Mouse (Mus musculus): ENCODE measurements around the gene Lonrf2. TPM values are rescaled to one million over a fixed set of nuclear protein-coding genes. Genes with fewer than 3 reads are reported as not detected.
A peak's percentile ranks its signal among the peaks of the same experiment; 100 is the strongest.

Lonrf2 gene
- total RNA-seq (2021), result 1 to 10 TPM; 2.1 to 3.9 TPM

- intact Hi-C loops (cut with DNase I), result no loop called here
- no peak for DNase-seq
These were observed at the start of gene Lonrf2 for GRCm38 (mm10) chr1:38836477-38836872. Lonrf2 (minus strand) TSS chr1:38836711.

GRCm38 (mm10) chr1:38885956-38886355 lies 49.4 kb upstream of the Lonrf2 start:
- intact Hi-C loops (cut with DNase I), result no loop called here

DNA sequence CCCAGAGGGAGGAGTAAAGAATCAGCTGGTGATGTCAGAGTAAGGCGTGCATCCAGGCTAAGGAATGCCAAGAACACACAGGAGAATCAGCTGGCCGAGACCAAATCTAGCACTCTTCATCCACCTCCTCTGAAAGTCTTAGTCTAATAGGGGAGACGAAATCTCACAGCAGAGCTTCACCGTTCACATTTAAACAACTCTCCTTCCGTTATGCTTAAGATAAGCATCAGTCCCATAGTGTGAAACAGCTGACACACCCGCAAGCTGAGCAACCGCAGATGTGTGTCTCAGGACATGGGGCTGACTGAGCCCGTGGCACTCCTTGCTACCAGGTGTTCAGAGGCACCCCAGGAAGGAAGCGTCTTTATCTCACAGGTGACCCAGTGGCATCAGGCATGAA lies 47.3 kb upstream of the Lonrf2 start:
- DNase-seq, result peak; percentile 22 to 24
- intact Hi-C loops (cut with DNase I), result no loop called here

More at GRCm38 (mm10) chr1:38885956-38886355, 49.4 kb upstream of the Lonrf2 start:
- DNase-seq, result no peak

DNA sequence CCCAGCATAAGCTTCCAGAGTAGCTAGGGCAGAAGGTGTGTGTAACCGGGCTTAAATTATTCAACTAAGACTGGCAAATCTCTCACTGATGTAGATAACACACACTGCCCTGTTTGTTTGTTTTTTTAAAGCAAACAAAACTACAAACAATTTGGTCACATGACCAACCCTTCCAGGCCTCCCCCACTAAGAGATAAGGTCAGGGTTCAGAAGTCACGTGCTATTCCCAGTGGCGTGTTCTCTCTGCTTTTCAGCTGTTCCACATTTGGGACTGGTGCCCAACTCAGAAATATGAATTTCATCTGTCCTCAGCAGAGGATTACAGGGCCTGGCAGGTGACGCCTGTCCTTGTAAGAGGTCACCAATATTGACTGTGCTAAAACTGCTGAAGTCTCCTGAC lies 46.2 kb upstream of the Lonrf2 start:
- intact Hi-C loops (cut with DNase I), result no loop called here

DNA sequence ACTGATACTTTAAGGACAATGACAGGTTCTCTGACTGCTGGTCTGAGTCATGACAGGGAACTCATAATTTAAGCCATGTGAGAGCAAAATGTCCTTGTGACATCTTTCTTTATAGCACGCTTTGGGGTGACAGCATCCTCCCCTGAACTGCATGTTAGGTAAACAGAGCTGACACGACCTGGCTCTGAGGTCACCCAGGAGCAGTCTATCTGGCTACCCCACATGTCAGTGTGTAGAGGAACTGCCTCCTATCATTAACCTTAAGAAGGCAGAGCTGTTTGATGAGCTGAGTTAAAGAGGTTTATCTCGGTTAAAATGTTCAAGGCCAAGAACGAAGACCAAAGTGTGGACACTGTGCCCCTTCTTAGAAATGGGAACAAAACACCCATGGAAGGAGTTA lies 44.9 kb upstream of the Lonrf2 start:
- DNase-seq, result no peak

More for the DNA sequence above, 46.2 kb upstream of the Lonrf2 start:
- DNase-seq, result no peak

GRCm38 (mm10) chr1:38876671-38877382 lies 40.3 kb upstream of the Lonrf2 start:
- DNase-seq, result no peak
- intact Hi-C loops (cut with DNase I), result no loop called here

More for the DNA sequence above, 44.9 kb upstream of the Lonrf2 start:
- intact Hi-C loops (cut with DNase I), result no loop called here

DNA sequence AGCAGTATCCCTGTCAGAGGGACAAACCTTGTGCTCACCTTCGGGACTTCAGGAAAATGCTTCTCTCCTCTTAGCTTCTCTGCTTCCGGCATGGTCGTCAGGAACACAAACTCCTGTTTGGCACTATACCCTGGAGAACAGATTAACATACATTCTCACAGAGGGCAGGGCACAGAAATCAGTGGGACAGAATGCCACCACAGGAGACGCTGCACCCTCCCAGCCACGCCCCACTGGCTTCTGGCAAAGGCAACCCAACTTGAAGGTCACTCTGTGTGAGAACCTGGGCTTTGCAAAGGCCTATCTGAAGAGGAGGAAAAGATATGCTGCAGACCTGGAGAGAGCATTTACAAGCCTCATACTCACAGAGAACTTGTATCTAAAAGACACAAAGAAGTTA lies 37.4 kb upstream of the Lonrf2 start:
- no peak for DNase-seq
- intact Hi-C loops (cut with DNase I), result no loop called here

DNA sequence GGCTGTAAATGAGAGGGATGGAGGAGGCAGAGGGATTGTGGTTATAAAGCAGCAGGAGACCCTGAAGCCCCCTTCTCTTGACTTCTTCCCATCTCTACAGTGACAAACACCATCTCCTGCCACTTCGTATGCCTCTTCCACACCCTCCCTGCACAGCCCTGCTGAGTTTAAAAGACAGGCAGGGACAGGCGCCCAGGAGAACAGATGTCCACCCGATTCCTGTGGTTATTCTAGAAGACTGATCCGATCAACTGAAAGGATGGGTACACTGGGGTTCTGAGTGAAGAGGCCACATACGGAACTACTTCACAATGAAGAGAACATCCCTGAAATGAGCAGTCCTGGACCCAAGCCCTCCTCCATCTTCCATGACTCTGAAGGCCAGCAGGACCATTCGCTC lies 35.3 kb upstream of the Lonrf2 start:
- intact Hi-C loops (cut with DNase I), result no loop called here

GRCm38 (mm10) chr1:38869398-38870195 lies 33.1 kb upstream of the Lonrf2 start:
- DNase-seq, result no peak
- intact Hi-C loops (cut with DNase I), result no loop called here

More for the DNA sequence above, 35.3 kb upstream of the Lonrf2 start:
- no peak for DNase-seq

GRCm38 (mm10) chr1:38866242-38866641 lies 29.7 kb upstream of the Lonrf2 start:
- intact Hi-C loops (cut with DNase I), result no loop called here
- DNase-seq, result no peak

DNA sequence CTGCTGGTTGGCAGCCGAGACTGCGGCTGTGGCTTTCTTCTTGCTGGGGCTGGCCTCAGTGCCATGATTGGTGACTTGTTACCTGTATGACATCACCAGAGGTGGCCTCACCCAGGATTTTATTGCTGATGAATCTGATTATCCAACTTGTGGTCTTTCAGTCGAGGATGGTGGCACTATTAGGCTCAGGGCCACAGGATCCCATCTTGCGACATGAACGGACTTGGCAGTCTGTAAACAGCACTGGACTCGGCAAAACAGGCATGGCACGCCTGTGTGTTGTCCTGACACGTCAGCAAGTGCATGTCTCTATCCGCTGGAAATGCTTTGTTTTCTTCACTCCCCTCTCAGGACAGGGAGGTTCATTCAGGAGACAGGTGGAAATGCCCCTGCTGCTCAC lies 27.8 kb upstream of the Lonrf2 start:
- DNase-seq, result no peak
- intact Hi-C loops (cut with DNase I), result no loop called here

DNA sequence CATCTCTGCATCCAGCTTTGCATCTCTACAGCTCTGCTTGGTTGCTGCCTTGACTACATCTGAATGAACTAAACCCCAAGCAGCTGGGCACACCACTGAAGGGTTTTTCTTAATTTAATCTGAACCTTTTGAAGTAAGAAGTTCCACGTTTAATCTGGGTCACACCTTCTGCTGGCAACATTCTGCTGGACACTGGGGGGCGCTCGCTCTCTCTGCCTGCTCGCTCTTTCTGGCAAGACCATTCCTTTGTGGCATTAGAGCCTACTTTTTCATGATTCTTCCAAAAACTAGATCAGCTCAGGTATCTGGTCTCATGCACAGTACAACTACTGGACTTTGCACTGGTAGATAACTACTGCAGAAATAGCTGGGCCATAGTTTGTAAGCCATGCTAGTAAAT lies 25.7 kb upstream of the Lonrf2 start:
- intact Hi-C loops (cut with DNase I), result no loop called here
- DNase-seq, result peak in 1 of 2 experiments; percentile 23

DNA sequence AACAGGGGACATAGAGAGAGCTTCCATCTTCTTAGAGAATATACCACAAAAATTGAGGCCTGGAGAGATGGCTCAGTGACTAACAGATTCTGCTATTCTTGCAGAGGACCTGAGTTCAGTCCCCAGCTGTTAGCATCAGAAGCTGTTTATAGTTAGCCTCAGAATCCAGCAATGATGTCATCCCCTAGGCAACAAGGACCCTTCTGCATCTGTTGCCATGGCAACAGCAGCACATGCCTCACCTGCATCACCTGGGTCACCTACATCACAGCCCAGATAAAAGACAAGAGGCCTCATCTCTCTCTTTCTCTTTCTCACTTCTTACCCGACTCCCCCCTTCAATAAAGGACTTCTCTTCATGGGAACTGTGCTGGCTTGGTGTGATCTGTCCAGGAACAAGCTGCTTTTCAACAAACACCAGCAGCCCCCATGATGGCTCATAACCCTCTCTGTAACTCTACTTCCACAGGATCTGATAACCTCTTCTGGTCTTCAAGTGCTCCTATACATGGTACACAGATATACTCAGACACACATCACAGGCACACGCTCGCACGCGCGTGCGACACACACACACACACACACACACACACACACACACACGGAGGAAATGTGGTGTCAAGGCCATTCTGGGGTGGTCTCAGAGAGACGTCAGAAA lies 24.5 kb upstream of the Lonrf2 start:
- intact Hi-C loops (cut with DNase I), result no loop called here
- no peak for DNase-seq

- no peak for DNase-seq
- intact Hi-C loops (cut with DNase I), result no loop called here
These were observed 23.7 kb upstream of the Lonrf2 start for GRCm38 (mm10) chr1:38860207-38860606.

GRCm38 (mm10) chr1:38856196-38856595 lies 19.7 kb upstream of the Lonrf2 start:
- DNase-seq, result peak; percentile 21 to 65
- intact Hi-C loops (cut with DNase I), result no loop called here

DNA sequence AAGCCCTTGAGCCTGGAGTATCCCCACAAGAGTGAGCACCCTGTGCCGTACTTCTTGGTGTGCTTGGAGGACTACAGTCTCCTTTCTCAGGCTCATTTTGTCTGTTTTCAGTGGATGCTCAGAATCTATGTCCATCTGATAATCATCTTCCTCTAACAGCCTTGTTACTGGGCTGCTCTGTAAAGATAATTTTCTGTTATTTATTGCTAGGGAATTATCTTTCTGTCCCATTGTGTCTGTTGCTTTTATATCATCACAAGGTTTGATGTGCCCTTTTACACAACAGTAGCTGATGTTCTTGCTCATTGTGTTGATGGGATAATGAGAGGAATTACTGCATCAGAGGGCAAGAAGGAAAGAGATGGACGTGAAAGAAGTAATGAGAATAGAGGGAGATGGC lies 15.7 kb upstream of the Lonrf2 start:
- intact Hi-C loops (cut with DNase I), result no loop called here
- no peak for DNase-seq

DNA sequence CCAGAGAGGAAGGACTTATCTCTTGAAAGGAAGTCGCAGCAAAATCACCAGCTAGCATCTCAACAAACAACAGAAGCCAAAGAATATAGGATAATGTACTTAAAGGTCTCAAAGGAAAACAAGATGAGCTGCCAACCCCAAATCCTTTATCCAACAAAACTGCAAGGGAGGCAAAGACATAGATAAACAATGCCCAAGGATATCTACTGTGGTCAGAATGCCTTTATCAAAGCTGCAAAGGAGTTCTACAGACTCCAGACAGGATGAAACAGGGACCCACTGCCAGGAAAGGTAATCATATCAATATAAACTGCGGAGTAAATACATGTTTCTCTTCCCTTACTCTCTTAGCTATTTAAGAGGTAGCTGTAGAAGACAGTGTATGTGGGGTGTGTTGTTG lies 14.1 kb upstream of the Lonrf2 start:
- DNase-seq, result no peak

GRCm38 (mm10) chr1:38848451-38849289 lies 12.2 kb upstream of the Lonrf2 start:
- no peak for DNase-seq
- intact Hi-C loops (cut with DNase I), result no loop called here

More for the DNA sequence above, 14.1 kb upstream of the Lonrf2 start:
- intact Hi-C loops (cut with DNase I), result no loop called here

DNA sequence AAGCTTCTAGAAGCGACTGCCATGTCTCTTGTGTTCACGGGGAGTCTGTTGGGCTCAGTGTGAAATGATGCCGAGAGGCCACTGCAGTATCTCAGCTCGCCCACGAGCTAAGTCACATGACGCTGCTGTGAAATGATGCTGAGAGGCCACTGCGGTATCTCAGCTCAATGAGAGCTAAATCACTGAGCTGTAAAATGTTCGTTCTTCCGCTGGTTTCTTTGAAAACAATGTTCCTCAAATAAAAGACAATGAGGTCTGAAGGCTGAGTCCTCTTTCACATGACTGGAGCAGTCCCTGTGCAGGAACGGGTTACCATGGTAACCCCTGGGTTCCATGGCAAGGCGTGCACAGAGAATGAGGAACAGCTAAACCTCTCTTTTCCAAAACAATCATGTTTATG lies 11.5 kb upstream of the Lonrf2 start:
- DNase-seq, result no peak
- intact Hi-C loops (cut with DNase I), result no loop called here

DNA sequence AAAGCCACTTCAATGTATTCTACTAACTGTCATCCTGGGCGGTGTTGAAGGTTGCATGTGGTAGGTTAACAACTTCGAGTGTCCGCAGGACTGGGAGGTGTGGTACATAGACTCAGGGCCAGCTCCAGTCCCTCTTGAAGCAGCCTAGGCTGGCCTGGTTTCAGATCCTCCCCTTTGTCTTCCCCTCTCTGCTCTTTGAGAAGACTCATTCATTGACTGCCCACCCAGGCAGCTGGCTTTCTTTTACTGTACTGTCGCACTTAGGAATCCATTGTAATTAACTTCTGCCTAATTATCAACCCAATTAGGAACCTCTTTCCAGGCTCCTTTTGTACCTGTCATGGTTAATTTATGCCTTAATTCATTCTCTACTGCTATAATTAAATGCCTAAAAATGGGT lies 6.8 kb upstream of the Lonrf2 start:
- intact Hi-C loops (cut with DNase I), result no loop called here
- DNase-seq, result no peak

DNA sequence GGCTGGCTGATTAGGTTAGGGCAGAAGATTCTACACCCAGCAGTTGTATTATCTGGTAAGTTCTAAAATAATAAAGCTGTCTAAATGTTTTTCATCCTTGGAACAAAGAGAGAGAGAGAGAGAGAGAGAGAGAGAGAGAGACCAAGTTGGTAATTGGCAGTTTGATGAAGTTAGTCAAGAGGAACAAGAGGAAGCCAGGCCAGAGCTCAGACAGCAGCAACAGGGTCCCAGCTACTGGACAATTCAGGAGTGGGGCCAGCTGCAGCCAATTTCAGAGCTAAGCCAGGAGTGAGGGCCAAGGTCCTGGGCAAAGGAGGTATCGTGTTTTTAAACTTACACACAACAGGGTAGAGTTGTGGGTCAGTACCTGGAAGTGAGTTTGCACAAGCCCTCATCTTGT lies 6.3 kb upstream of the Lonrf2 start:
- DNase-seq, result no peak
- intact Hi-C loops (cut with DNase I), result no loop called here

Data from heart, postnatal 10 days (tissue).